Mouse (Mus musculus): Measurements from ENCODE around the gene Ptger1.

- TF ChIP-seq CTCF (conservative IDR thresholded peaks at IDR 0.05; ENCODE audit: insufficient read depth, insufficient read length, low read depth, low read length) (no peak), POLR2A (IDR thresholded peaks at IDR 0.05; ENCODE audit: low read depth, low read length) (no peak)
Measured at GRCm38 (mm10) chr8:83714676-83715030, 48.2 kb downstream of the Ptger1 start.

All from kidney, adult 2 months (tissue).